Mouse (Mus musculus) cerebellum, adult 9-10 months (tissue): ENCODE measurements around the gene Ano8.
"Not testable (repeated sequence)": the region's sequence is repeated elsewhere in the genome, so short reads cannot be mapped to it uniquely, and the experiment has no call there.

Experiments used
- DNase-seq: peaks from one replicate; pipeline ENCODE4 v3.0.0; 2022

The Ano8 gene

DNA sequence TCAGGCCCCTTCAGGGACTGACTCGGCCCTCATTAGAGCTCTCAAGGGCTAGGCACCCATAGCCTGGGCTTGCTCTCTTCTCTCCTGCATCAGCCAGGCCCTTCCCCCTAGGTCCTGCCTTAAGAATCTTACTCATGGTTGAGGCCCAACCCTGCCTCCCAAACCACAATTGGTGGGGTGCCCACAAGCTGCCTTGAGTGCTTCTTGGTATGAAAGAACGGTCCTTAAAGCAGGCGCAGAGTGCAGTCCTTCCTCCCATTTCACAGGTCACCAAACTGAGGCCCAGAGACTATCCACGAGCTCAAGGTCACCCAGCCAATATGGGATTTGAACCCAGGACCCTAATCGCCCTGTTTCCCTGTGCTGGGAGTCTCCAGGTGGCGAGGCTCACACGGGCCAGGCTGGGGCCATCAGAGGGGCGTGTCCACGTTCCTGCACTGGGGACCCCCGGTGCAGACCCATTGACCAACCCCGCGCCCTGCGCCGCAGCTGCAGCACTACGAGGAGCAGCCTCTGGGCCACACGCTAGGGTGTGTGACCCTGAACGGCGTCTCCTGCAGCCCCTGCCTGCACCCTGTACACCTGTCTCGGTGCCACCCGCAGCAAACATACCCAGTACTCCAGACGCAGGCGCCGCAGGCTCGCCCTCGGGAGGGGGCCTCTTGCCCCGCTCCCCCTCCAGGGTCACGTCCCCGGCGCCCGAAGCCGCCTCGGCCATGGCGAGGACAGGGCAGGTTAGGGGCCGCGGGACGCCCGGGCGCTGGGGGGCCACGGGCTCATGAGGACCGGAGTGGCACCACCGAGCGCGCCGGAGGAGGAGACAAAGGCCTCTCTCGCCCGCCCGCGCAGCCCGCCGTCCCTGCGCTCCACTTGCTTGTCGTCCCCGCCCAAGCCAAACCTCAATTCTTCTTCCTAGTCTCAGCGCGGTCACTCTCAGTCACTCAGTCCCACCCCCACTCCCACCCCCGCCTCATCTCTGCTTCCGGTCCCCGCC lies at the start of gene Ano8:
Ano8 (minus strand) TSS at position 822 of the 994 bp plus-strand sequence.
- DNase-seq, result peak; percentile 86

DNA sequence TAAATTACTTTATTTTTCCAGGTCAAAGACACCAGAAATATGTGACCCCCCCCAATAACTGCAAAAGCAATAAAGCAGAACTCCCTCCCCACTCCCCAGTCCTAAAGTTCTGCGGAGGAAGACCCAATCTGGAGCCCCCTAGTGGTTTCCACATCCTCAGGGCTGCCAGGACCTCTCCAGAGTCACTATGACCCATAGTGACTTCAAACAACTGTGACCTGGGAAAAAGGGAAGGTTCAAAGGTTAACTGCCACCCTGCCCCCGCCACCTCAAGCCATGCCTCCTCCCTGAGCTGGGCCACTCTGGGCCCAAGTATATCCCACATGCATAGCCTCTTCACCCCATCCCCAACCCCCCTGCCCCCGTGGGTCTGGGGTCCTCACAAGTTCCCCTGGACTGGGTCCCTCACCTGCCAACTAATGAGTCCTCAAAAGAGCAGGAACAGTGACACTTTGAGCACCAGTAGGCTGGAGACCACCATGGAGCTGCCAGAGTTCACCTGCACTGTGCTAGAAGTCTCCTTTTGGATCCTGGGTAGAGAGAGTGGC lies 48.6 kb upstream of the Ano8 start:
- DNase-seq, result no peak

DNA sequence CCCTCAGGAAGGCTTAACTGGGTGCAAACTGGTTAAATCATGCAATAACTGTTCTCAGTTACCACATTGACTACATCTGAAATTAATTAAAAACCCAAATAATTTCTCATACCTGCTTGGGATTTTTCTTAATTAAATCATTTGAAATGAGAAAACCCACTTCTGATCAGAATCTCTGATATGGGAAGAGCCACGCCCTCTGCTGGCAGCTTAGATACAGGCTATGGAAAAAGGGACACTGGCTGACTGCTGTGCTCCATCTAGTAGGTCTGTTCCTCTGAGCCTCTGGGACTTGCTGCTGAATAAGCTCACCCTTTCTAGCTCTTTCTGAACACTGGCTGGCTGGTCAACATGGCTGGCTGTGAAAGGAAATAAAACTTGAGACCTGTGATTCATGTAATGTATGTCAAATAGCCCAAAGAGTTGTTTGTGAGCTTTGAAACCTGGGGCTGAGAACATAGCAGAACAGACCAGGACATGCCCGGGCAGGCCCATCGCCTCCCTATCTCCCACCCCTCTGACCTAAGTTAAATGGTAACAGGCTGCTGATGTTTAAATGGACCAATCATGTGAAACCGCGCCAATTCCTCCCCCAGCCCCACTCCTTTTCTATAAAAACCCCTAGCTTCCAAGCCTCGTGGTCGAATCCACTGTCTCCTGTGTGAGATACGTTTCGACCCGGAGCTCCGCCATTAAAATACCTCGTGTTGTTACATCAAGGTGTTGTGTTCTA lies 45.1 kb upstream of the Ano8 start:
- peak; percentile 77 for DNase-seq

DNA sequence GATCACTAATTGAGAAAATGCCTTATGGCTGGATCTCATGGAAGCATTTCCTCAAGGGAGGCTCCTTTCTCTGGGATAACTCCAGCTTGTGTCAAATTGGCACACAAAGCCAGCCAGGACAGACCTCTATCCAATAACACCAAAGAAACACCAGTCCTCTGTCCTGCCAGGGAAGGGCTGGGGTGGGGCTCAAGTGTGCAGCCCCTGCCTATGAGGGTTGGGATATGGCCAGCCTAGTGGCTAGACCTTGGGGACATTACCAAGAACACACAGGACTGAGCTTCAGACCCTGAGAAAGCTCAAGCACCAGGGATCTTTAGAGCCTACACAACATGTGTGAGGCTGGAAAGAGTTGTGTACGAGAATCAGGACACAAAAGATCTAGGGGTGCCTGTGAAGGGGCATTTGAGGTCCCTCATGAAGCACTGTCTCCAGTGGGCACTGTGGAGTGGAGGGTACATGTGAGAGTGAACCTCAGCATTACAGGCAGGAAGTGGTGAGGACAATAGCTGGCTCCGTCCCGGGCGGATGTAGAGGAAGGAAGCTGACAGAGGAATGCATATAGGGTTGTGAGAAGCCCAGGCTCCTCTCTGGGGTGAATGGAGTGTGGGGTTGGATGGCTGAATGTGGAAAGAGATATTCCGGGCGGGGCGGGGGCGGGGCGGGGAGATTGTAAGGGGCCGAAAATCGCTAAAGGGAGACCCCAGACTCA lies 42.8 kb upstream of the Ano8 start:
- no peak for DNase-seq

DNA sequence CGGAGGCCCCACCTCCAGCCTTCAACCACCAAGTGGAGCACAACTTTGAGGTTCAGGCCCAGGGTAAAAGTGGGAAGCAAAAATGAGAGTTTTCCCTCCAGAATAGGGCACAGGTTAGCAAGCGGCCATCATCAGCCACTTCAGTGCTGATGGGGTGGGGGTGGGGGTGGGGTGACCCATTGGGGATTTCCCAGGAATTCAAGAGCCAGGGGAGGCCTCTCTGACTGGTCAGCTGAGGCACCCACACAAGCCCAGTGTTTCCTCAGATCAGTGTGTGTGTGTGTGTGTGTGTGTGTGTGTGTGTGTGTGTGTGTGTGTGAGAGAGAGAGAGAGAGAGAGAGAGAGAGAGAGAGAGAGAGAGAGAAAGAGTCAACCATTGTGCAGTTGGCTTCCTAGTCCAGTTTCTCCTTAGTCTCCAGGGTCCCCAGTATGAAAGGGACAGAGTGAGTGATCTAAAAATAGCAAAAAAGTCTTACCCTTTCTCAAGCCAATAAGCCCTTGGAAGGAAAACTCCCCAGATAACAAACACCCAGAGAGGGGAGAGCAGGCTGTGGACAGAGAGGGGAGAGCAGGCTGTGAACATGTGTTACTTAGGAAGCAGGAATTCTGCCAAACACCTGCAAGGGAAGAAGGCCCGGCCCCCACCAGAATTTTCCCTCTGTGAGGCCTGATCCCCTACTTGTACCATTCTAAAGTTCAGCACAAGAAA lies 41.6 kb upstream of the Ano8 start:
- no peak for DNase-seq

DNA sequence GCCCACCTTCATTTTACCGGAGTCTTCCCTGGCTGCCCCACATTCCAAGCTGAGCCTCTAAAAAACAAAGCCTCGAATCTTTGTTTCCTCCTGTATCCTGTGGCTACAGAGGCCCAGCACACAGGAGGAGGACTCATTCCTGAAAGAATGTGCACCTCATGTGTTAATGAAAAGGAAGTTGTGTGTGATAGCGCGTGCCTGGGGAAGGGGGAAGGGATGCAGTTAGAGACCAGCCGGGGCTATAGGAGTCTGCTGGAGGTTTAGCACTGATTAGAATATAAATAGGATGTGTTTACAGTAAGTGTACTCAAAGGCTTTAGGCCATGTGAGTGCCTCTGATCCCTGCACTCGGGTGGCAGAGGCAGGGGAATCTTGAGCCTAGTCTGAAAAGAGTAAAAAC lies 40.5 kb upstream of the Ano8 start:
- DNase-seq, result no peak

- no peak for DNase-seq
Observed at GRCm38 (mm10) chr8:71525226-71526050, 39.7 kb upstream of the Ano8 start, which contains the start of gene Ccdc194. TSS of gene Ccdc194 (minus strand) at chr8:71525711.

GRCm38 (mm10) chr8:71521634-71522033 lies 35.9 kb upstream of the Ano8 start:
- DNase-seq, result peak; percentile 91

- not testable (repeated sequence) for DNase-seq
Observed at GRCm38 (mm10) chr8:71519037-71519825, 33.5 kb upstream of the Ano8 start.

- no peak for DNase-seq
Observed at GRCm38 (mm10) chr8:71516786-71517185, 31.0 kb upstream of the Ano8 start.

- no peak for DNase-seq
Observed at GRCm38 (mm10) chr8:71515043-71515442, 29.3 kb upstream of the Ano8 start.

GRCm38 (mm10) chr8:71513018-71513754 lies 27.4 kb upstream of the Ano8 start:
- no peak for DNase-seq

DNA sequence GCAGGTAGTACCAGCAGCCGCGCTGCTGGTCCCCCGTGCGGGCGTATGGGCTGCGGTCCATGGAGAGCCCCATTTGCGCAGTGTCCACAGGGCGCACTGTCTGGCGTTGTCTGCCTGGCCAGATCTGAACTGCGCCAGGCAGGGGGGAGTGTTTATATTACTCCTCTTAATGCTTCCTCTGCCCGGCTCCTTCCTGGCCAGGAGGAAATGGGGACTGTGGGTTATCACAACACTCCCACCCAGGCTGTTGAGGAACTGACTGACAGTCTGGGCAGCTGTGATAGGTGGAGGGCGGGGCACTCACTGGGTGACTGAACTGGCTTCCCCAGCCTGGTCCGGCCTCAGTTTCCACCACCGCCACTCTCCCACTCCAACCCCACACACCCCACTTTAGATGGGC lies 25.9 kb upstream of the Ano8 start, which contains the start of gene Plvap:
Plvap (minus strand) TSS at position 109 of the 400 bp plus-strand sequence.
- DNase-seq, result no peak

DNA sequence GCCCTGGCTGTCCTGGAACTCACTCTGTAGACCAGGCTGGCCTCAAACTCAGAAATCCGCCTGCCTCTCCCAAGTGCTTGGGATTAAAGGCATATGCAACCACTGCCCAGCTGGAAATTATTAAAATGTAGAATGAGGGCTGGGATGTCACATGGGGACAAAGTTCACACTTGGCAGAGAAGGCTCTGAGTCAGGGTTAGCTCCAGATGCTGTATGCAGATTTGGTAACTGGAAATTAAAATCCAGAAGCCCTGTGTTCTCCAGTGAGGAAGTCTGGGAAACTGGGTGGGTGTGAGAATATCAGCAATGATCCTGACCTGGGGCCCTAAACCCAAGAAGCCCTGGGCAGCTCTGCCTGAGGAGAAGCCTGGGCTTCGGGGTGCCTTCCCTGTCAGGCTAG lies 23.6 kb upstream of the Ano8 start:
- no peak for DNase-seq

DNA sequence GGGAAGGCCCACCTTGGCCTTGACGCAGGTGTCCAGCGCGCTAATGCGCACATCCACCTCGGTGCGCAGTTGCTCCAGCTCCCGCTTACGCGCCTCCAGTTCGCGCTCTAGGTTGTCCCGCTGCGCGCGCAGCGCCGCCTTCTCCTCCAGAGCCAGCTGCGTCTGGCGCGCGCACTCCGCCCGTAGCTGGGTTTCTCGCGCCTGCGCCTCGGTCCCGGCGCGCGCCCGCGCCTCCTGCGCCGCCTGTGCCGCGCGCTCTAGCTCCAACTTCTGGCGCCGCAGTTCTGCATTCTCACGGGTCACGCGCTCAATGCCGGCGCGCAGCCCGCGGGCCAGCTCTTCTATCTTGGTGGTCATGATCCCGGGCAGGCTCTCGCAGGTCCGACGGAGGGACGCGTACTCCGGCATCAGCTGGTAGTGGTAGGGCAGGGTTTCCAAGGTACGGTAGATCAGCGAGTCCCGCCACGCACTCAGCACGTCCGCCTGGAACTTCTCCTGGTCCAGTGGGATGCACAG lies 21.9 kb upstream of the Ano8 start:
- DNase-seq, result peak; percentile 85

- DNase-seq, result peak; percentile 75
Observed at GRCm38 (mm10) chr8:71505979-71506378, 20.2 kb upstream of the Ano8 start.

DNA sequence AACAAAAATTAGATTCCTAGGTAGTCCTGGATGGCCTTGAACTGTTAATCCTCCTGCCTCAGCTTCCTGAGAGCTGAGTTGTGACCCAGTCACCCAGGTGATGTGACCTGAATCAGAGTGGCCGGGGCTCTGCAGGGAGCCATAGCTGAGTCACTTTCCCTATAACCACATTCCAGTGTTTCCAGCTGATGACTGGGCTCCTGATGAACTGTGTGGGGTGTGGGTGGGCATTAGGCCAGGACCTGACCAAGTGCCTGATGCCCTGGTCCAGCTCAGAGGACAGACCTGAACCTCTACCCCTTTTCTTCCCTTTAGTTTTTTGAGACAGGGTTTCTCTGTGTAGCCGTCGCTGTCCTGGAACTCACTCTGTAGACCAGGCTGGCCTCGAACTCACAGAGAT lies 19.6 kb upstream of the Ano8 start:
- no peak for DNase-seq

- DNase-seq, result no peak
Observed at GRCm38 (mm10) chr8:71504349-71504748, 18.6 kb upstream of the Ano8 start.
